Mouse (Mus musculus) E14TG2a.4 (cell line): ENCODE measurements around the gene Prss23.

Experiments used
- H3K27me3 ChIP-seq: 2 replicates; pipeline ENCODE4 v1.6.1; 2014; ENCODE audit warnings: low read length, control low read depth; ENCODE audit not compliant: insufficient read depth
- H3K36me3 ChIP-seq: 2 replicates; pipeline ENCODE4 v1.6.1; 2014; ENCODE audit warnings: low read length, control low read depth; ENCODE audit not compliant: insufficient read depth
- H3K4me1 ChIP-seq: replicated peaks from 2 replicates; pipeline ENCODE4 v1.6.1; 2014; ENCODE audit warnings: low read depth, low read length, control low read depth
- H3K4me3 ChIP-seq: replicated peaks from 2 replicates; pipeline ENCODE4 v1.5.1; 2014; ENCODE audit warnings: mild to moderate bottlenecking, low read length
- H3K9me3 ChIP-seq: 2 replicates; pipeline ENCODE4 v1.6.1; 2014; ENCODE audit warnings: low read length, control low read depth
- CTCF ChIP-seq: conservative IDR thresholded peaks from 2 replicates; pipeline ENCODE4 v1.5.1; 2014; ENCODE audit warnings: low read length
- NANOG ChIP-seq: IDR thresholded peaks from 2 replicates; pipeline ENCODE4 v1.6.1; 2014; ENCODE audit warnings: borderline replicate concordance, low read length, mixed read lengths
- POU5F1 ChIP-seq: IDR thresholded peaks from 2 replicates; pipeline ENCODE4 v1.6.1; 2014; ENCODE audit warnings: low read length, borderline replicate concordance

The Prss23 gene

DNA sequence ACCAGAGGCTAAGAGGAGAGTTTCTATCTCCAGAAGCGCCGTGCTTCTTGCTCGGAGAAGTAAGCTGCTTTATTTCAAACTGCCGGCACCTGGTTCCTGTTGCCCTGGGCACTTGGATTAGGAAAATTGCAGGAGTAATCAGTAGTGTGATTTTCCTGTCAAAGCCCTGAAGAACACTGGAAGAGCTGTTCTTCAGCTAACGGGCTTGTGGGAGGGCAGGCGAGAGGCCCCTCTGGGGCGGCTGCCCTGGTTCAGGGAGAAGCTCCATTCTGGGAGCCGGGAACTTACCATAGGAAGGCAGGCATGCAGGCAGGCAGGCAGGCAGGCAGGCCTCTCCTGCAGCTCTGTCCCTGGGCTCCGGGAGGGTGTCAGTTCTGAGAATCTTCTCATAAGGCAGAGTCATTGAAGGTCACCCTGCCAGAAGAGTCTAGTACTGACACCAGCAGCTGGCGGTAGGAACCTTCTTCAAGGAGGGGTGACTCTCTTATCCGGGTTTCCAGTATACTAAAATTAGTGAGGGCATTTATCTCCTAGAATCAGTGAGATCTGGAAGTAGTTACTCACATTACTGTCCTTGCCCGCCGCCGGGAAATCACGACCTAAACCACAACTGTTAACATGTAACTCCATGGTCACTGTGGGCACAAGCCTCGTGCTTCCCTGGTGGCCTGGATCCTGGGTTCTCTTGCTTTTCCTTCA, at the start of gene Prss23:
Gene Prss23, minus strand, starts transcription at position 457 of the 699 bp plus-strand sequence.
- Histone ChIP-seq H3K27me3 (peaks cover 8% of the 10 kb centered on the region), H3K36me3 (no peaks in the 10 kb centered on the region), H3K4me1 (no peaks in the 10 kb centered on the region; the same call in 1 of the 2 replicates), H3K9me3 (no peaks in the 10 kb centered on the region), H3K4me3 (no peak within 1 kb of the TSS)
- TF ChIP-seq CTCF (no peak), NANOG (no peak), POU5F1 (no peak)

- Histone ChIP-seq H3K4me1 (no peaks in the 10 kb centered on the region), H3K4me3 (no peak overlapping the region), H3K36me3 (no peaks in the 10 kb centered on the region), H3K9me3 (peaks cover 25% of the 10 kb centered on the region), H3K27me3 (no peaks in the 10 kb centered on the region)
- no peak for TF ChIP-seq POU5F1
- no peak for TF ChIP-seq NANOG
- no peak for TF ChIP-seq CTCF
Observed at GRCm38 (mm10) chr7:89576127-89576526, 49.1 kb upstream of the Prss23 start.

GRCm38 (mm10) chr7:89564569-89564968, 37.6 kb upstream of the Prss23 start:
- H3K36me3 ChIP-seq: no peaks in the 10 kb centered on the region
- H3K27me3 ChIP-seq: no peaks in the 10 kb centered on the region
- H3K9me3 ChIP-seq: peaks cover 41% of the 10 kb centered on the region
- TF ChIP-seq CTCF (no peak), POU5F1 (no peak), NANOG (no peak)
- no peak overlapping the region for H3K4me3 ChIP-seq
- no peaks in the 10 kb centered on the region; the same call in 1 of the 2 replicates for H3K4me1 ChIP-seq

DNA sequence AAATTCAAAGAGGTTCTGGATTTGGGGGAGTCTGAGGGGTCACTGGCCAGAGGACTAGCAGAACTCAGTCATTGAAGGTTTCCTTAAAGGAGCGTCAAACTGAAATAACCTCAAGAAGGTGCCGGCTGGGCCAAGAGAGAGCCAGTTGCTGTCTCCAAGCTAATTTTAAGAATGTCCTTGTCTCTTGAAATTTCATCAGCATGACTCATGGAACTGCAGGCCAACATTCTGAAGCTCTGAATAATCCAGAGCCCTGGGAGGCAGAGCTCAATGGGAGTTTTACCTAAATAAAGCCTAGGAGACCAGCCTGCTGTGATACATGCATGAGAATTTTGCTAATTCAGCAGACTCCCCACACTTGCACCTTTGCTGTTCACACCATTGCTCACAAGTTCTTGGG, 36.5 kb upstream of the Prss23 start:
- TF ChIP-seq POU5F1 (no peak), CTCF (no peak), NANOG (no peak)
- Histone ChIP-seq H3K9me3 (peaks cover 41% of the 10 kb centered on the region), H3K4me1 (no peaks in the 10 kb centered on the region; the same call in 1 of the 2 replicates), H3K4me3 (no peak overlapping the region), H3K27me3 (no peaks in the 10 kb centered on the region), H3K36me3 (no peaks in the 10 kb centered on the region)

DNA sequence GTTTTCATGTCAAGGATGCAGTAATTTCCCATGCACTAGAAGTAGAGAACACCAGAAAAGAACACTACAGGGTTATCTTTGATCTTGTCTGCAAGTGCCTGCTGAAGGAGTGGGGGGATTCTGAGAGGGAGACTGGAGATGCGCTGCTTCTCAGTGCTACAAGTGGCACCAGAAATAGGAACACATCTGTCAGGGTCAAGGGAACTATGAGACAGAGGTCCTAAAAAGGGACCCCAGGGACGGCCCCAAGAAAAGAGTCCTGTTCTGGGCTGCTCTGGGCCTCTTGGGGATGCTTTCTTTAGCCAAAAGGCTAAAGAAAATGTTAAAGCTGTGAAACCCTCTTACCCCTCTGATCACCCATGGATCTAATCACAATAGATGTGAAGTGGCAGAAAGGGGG, 35.2 kb upstream of the Prss23 start:
- H3K4me1 ChIP-seq: no peaks in the 10 kb centered on the region; the same call in 1 of the 2 replicates
- TF ChIP-seq NANOG (no peak), CTCF (no peak), POU5F1 (no peak)
- H3K9me3 ChIP-seq: peaks cover 28% of the 10 kb centered on the region
- no peaks in the 10 kb centered on the region for H3K27me3 ChIP-seq
- no peaks in the 10 kb centered on the region for H3K36me3 ChIP-seq
- H3K4me3 ChIP-seq: no peak overlapping the region

DNA sequence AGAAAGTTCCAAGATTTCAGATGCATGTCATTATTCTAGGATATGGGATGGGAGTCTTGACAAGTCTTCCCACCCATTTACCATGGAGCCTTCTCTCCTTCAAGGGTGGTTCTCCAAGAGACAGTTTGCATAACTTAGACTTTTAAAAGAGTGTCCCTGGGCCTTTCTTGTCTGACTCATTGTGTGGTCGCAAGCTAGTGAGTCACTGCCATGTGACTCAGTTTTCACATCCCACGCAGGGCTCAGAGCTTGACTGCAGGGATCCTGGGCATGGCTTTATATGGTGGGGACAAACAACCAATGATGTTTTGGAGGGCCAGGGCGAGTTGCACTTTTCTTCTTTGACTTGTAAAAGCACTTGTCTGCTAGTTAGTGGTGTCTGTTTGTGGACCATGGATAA, 34.0 kb upstream of the Prss23 start:
- TF ChIP-seq POU5F1 (no peak), CTCF (no peak), NANOG (no peak)
- peaks cover 21% of the 10 kb centered on the region for H3K9me3 ChIP-seq
- H3K4me1 ChIP-seq: no peaks in the 10 kb centered on the region; the same call in 1 of the 2 replicates
- H3K36me3 ChIP-seq: no peaks in the 10 kb centered on the region
- no peak overlapping the region for H3K4me3 ChIP-seq
- H3K27me3 ChIP-seq: no peaks in the 10 kb centered on the region

DNA sequence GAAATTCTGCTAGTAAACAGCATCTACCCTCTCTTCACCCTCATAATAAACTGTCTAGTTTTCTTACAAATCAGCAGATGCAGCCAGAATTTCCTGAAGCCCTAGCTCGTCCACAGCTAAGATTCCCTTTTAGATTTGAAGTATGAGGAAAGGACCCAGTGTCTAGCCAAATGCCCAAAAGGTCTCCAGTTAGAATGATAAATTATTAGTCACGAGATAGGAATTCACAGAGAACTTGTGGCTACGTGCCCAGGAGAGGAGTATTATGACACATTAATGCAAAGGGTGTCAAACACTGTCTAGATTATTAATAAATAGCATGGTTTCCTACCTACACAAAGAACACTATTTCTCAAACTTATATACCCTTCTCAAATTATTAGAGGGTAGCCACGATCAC, 32.6 kb upstream of the Prss23 start:
- Histone ChIP-seq H3K4me1 (no peaks in the 10 kb centered on the region; the same call in 1 of the 2 replicates), H3K4me3 (no peak overlapping the region), H3K9me3 (peaks cover 12% of the 10 kb centered on the region), H3K36me3 (no peaks in the 10 kb centered on the region), H3K27me3 (no peaks in the 10 kb centered on the region)
- TF ChIP-seq NANOG (no peak), CTCF (no peak), POU5F1 (no peak)

DNA sequence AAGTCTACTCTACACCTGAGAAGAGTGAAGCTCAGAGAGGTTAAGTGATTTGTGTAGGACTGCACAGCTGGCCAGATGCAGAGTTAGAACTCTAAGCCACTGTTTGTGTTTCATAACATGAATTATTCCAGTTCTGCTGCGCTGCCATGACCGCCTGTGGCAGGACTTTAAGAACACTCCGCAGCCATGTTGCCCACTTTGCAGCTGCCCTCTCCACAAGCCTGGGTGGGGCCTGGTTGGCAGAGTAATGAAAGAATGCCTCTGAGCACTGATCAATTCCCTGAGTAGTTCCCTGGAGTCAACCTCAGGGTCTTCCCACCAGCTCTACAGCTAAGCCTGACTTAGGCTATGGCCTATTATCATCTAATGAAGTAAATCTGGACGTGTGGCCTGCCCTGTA, 32.1 kb upstream of the Prss23 start:
- no peak overlapping the region for H3K4me3 ChIP-seq
- TF ChIP-seq POU5F1 (no peak), CTCF (no peak), NANOG (no peak)

More for the DNA sequence above, 32.1 kb upstream of the Prss23 start:
- no peaks in the 10 kb centered on the region; the same call in 1 of the 2 replicates for H3K4me1 ChIP-seq
- no peaks in the 10 kb centered on the region for H3K27me3 ChIP-seq
- peaks cover 7% of the 10 kb centered on the region for H3K9me3 ChIP-seq
- no peaks in the 10 kb centered on the region for H3K36me3 ChIP-seq
